Mouse (Mus musculus): ENCODE results near the gene Ubap2. TPM values are rescaled to one million over a fixed set of nuclear protein-coding genes. Genes with fewer than 3 reads are reported as not detected.
A peak's percentile ranks its signal among the peaks of the same experiment; 100 is the strongest.

The Ubap2 gene
- polyA plus RNA-seq (2014; fragmentation: Nextera tagmentation; extraction: Ambion mirVana): 60.8 and 72.0 TPM in 2 replicates

- H3K4me3 ChIP-seq (ENCODE audit: low read depth, low read length): peak within 1 kb of the TSS; percentile 88
- under 1% methylated on average over 60 of the region's 60 CpGs for WGBS
- H3K36me3 ChIP-seq (ENCODE audit: insufficient read depth): peaks cover 9% of the 10 kb centered on the region
- ATAC-seq (ENCODE audit: insufficient read depth) (peak; percentile 98), DNase-seq (peak; percentile 99)
- no peaks in the 10 kb centered on the region for H3K9me3 ChIP-seq (ENCODE audit: low read depth, low read length)
- peak within 1 kb of the TSS; percentile 96 for H3K27ac ChIP-seq (ENCODE audit: low read depth)
- H3K9ac ChIP-seq: peak within 1 kb of the TSS; percentile 92
- no peaks in the 10 kb centered on the region for H3K27me3 ChIP-seq (ENCODE audit: insufficient read depth, low read length)
- TF ChIP-seq CTCF (IDR thresholded peaks at IDR 0.05; ENCODE audit: low read depth): no peak
- H3K4me2 ChIP-seq: peak within 1 kb of the TSS; percentile 85
- H3K4me1 ChIP-seq (ENCODE audit: insufficient read depth): peaks cover 8% of the 10 kb centered on the region; the same call in 1 of the 2 replicates
Measured at GRCm38 (mm10) chr4:41274980-41275850, at the start of gene Ubap2. TSS of gene Ubap2 (minus strand) at chr4:41275144.

GRCm38 (mm10) chr4:41320971-41321370 lies 46.0 kb upstream of the Ubap2 start:
- 48% methylated on average over 4 of the region's 4 CpGs for WGBS
- Histone ChIP-seq H3K36me3 (ENCODE audit: insufficient read depth) (no peaks in the 10 kb centered on the region), H3K4me3 (ENCODE audit: low read depth, low read length) (no peak overlapping the region), H3K27me3 (ENCODE audit: insufficient read depth, low read length) (no peaks in the 10 kb centered on the region), H3K4me2 (no peak overlapping the region), H3K9me3 (ENCODE audit: low read depth, low read length) (no peaks in the 10 kb centered on the region), H3K27ac (ENCODE audit: low read depth) (no peak overlapping the region), H3K4me1 (ENCODE audit: insufficient read depth) (no peaks in the 10 kb centered on the region), H3K9ac (no peak overlapping the region)
- DNase-seq: no peak
- no peak for TF ChIP-seq CTCF (IDR thresholded peaks at IDR 0.05; ENCODE audit: low read depth)
- no peak for ATAC-seq (ENCODE audit: insufficient read depth)

- DNase-seq: no peak
- H3K27ac ChIP-seq (ENCODE audit: low read depth): no peak overlapping the region
- 68% methylated on average over 5 of the region's 5 CpGs for WGBS
- H3K27me3 ChIP-seq (ENCODE audit: insufficient read depth, low read length): no peaks in the 10 kb centered on the region
- no peak overlapping the region for H3K4me2 ChIP-seq
- no peak overlapping the region for H3K9ac ChIP-seq
- no peak for TF ChIP-seq CTCF (IDR thresholded peaks at IDR 0.05; ENCODE audit: low read depth)
- H3K36me3 ChIP-seq (ENCODE audit: insufficient read depth): no peaks in the 10 kb centered on the region; the same call in 1 of the 2 replicates
- peaks cover 2% of the 10 kb centered on the region for H3K4me1 ChIP-seq (ENCODE audit: insufficient read depth)
- H3K9me3 ChIP-seq (ENCODE audit: low read depth, low read length): no peaks in the 10 kb centered on the region
- H3K4me3 ChIP-seq (ENCODE audit: low read depth, low read length): no peak overlapping the region
- no peak for ATAC-seq (ENCODE audit: insufficient read depth)
Measured at GRCm38 (mm10) chr4:41318267-41318666, 43.3 kb upstream of the Ubap2 start.

GRCm38 (mm10) chr4:41315173-41315572 lies 40.2 kb upstream of the Ubap2 start:
- H3K4me1 ChIP-seq (ENCODE audit: insufficient read depth): peaks cover 6% of the 10 kb centered on the region
- peak overlapping the region; percentile 98 for H3K4me3 ChIP-seq (ENCODE audit: low read depth, low read length)
- ATAC-seq (ENCODE audit: insufficient read depth): peak; percentile 11; the same call in 1 of the 2 replicates
- peak overlapping the region; percentile 96 for H3K9ac ChIP-seq
- no peaks in the 10 kb centered on the region for H3K27me3 ChIP-seq (ENCODE audit: insufficient read depth, low read length)
- peak overlapping the region; percentile 97 for H3K27ac ChIP-seq (ENCODE audit: low read depth)
- no peak for TF ChIP-seq CTCF (IDR thresholded peaks at IDR 0.05; ENCODE audit: low read depth)
- H3K9me3 ChIP-seq (ENCODE audit: low read depth, low read length): no peaks in the 10 kb centered on the region
- no peak for DNase-seq
- peak overlapping the region; percentile 76 for H3K4me2 ChIP-seq
- WGBS: 14% methylated on average over 8 of the region's 8 CpGs
- peaks cover 30% of the 10 kb centered on the region for H3K36me3 ChIP-seq (ENCODE audit: insufficient read depth)

- WGBS: under 1% methylated on average over 70 of the region's 70 CpGs
- peak; percentile 98 for ATAC-seq (ENCODE audit: insufficient read depth)
- TF ChIP-seq CTCF (IDR thresholded peaks at IDR 0.05; ENCODE audit: low read depth): no peak
Measured at GRCm38 (mm10) chr4:41314141-41315129, 39.5 kb upstream of the Ubap2 start, which contains the start of gene Dcaf12. TSS of gene Dcaf12 (minus strand) at chr4:41314889.

DNA sequence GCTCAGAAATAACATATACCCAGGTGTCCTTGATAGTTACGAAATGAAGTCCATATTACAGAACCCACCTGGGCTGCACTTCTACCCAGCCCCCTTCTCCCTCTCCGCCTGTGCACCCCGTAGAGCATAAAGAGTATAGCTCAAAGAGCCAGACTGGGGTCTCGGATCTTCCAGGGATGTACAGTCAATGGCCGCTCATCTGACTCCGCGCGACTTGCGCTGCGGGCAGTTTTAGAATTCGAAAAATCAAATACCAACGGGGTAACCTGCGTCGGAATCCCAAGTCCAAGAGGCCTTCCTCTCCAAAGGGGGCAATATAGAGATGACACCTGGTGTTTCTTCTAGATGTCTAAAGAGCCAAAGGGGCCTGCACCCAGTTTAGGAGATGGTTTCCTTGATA lies 38.8 kb upstream of the Ubap2 start:
- no peaks in the 10 kb centered on the region for H3K9me3 ChIP-seq (ENCODE audit: low read depth, low read length)
- H3K36me3 ChIP-seq (ENCODE audit: insufficient read depth): peaks cover 43% of the 10 kb centered on the region
- H3K4me2 ChIP-seq: peak overlapping the region; percentile 76
- H3K9ac ChIP-seq: peak overlapping the region; percentile 96
- TF ChIP-seq CTCF (IDR thresholded peaks at IDR 0.05; ENCODE audit: low read depth): no peak
- H3K4me3 ChIP-seq (ENCODE audit: low read depth, low read length): peak overlapping the region; percentile 98
- no peaks in the 10 kb centered on the region for H3K27me3 ChIP-seq (ENCODE audit: insufficient read depth, low read length)
- DNase-seq: no peak
- 10% methylated on average over 14 of the region's 14 CpGs for WGBS
- H3K4me1 ChIP-seq (ENCODE audit: insufficient read depth): peaks cover 6% of the 10 kb centered on the region
- peak overlapping the region; percentile 97 for H3K27ac ChIP-seq (ENCODE audit: low read depth)
- no peak; the same call in 1 of the 2 replicates for ATAC-seq (ENCODE audit: insufficient read depth)

More at GRCm38 (mm10) chr4:41314141-41315129, 39.5 kb upstream of the Ubap2 start, which contains the start of gene Dcaf12:
- Histone ChIP-seq H3K4me2 (peak within 1 kb of the TSS; percentile 76), H3K27ac (ENCODE audit: low read depth) (peak within 1 kb of the TSS; percentile 97), H3K4me3 (ENCODE audit: low read depth, low read length) (peak within 1 kb of the TSS; percentile 98), H3K36me3 (ENCODE audit: insufficient read depth) (peaks cover 37% of the 10 kb centered on the region), H3K9me3 (ENCODE audit: low read depth, low read length) (no peaks in the 10 kb centered on the region), H3K9ac (peak within 1 kb of the TSS; percentile 96), H3K4me1 (ENCODE audit: insufficient read depth) (peaks cover 6% of the 10 kb centered on the region), H3K27me3 (ENCODE audit: insufficient read depth, low read length) (no peaks in the 10 kb centered on the region)
- peak; percentile 98 for DNase-seq
